Mouse (Mus musculus): Measurements from ENCODE around the gene Gm20388.
"Not testable (repeated sequence)": the region's sequence is repeated elsewhere in the genome, so short reads cannot be mapped to it uniquely, and the experiment has no call there.

Gm20388 gene

GRCm38 (mm10) chr8:124014299-124014698 is 4103.7 kb downstream of the Gm20388 start:
- DNase-seq (ENCODE audit: extremely low spot score, low spot score): not testable (repeated sequence)

GRCm38 (mm10) chr8:124014751-124015150 is 4104.1 kb downstream of the Gm20388 start:
- DNase-seq (ENCODE audit: extremely low spot score, low spot score): no peak

- peak; percentile 19 for DNase-seq (ENCODE audit: extremely low spot score, low spot score)
Measured at GRCm38 (mm10) chr8:124019782-124020181, 4109.1 kb downstream of the Gm20388 start.

GRCm38 (mm10) chr8:124020439-124021236 is 4110.0 kb downstream of the Gm20388 start:
- DNase-seq (ENCODE audit: extremely low spot score, low spot score): peak; percentile 76

- peak; percentile 95 for DNase-seq (ENCODE audit: extremely low spot score, low spot score)
Measured at GRCm38 (mm10) chr8:124021237-124022227, 4110.9 kb downstream of the Gm20388 start, which contains the start of the genes Taf5l and Urb2. TSS of gene Taf5l (minus strand) at chr8:124021397. TSS of gene Urb2 (plus strand) at chr8:124021508.

- not testable (repeated sequence) for DNase-seq (ENCODE audit: extremely low spot score, low spot score)
Measured at GRCm38 (mm10) chr8:124026265-124026664, 4115.6 kb downstream of the Gm20388 start.

- DNase-seq (ENCODE audit: extremely low spot score, low spot score): no peak
Measured at GRCm38 (mm10) chr8:124027831-124028230, 4117.2 kb downstream of the Gm20388 start.

- DNase-seq (ENCODE audit: extremely low spot score, low spot score): no peak
Measured at GRCm38 (mm10) chr8:124033400-124033799, 4122.8 kb downstream of the Gm20388 start.

GRCm38 (mm10) chr8:124038121-124038520 is 4127.5 kb downstream of the Gm20388 start:
- DNase-seq (ENCODE audit: extremely low spot score, low spot score): no peak

GRCm38 (mm10) chr8:124039351-124039750 is 4128.7 kb downstream of the Gm20388 start:
- DNase-seq (ENCODE audit: extremely low spot score, low spot score): no peak

- DNase-seq (ENCODE audit: extremely low spot score, low spot score): no peak
Measured at GRCm38 (mm10) chr8:124042201-124042600, 4131.6 kb downstream of the Gm20388 start.

GRCm38 (mm10) chr8:124044421-124044820 is 4133.8 kb downstream of the Gm20388 start:
- no peak for DNase-seq (ENCODE audit: extremely low spot score, low spot score)

GRCm38 (mm10) chr8:124044931-124045330 is 4134.3 kb downstream of the Gm20388 start:
- no peak for DNase-seq (ENCODE audit: extremely low spot score, low spot score)

GRCm38 (mm10) chr8:124045856-124046255 is 4135.2 kb downstream of the Gm20388 start:
- DNase-seq (ENCODE audit: extremely low spot score, low spot score): no peak

- DNase-seq (ENCODE audit: extremely low spot score, low spot score): peak; percentile 75
Measured at GRCm38 (mm10) chr8:124052110-124052509, 4141.5 kb downstream of the Gm20388 start.

GRCm38 (mm10) chr8:124052568-124052967 is 4141.9 kb downstream of the Gm20388 start:
- DNase-seq (ENCODE audit: extremely low spot score, low spot score): no peak

GRCm38 (mm10) chr8:124056832-124057655 is 4146.4 kb downstream of the Gm20388 start:
- DNase-seq (ENCODE audit: extremely low spot score, low spot score): no peak

- DNase-seq (ENCODE audit: extremely low spot score, low spot score): no peak
Measured at GRCm38 (mm10) chr8:124066325-124067058, 4155.9 kb downstream of the Gm20388 start.

- no peak for DNase-seq (ENCODE audit: extremely low spot score, low spot score)
Measured at GRCm38 (mm10) chr8:124067059-124067750, 4156.6 kb downstream of the Gm20388 start.
